Mouse (Mus musculus) activated CD4-positive, CD25-positive, alpha-beta regulatory T cell, adult 4 months (primary cell): ENCODE data around the gene Mpped1. TPM values are rescaled to one million over a fixed set of nuclear protein-coding genes. Genes with fewer than 3 reads are reported as not detected.

Experiments used
- ATAC-seq: one replicate; pipeline ENCODE4 v1.8.0; 2017
- polyA plus RNA-seq, 2 experiments: library from polyadenylated mRNA; unstranded; fragments of 100-300 nt; shearing (Covaris generic); gene quantifications; one replicate each; pipeline ENCODE4 v1.2.1; 2017

Gene Mpped1
- polyA plus RNA-seq, 2 experiments from 2014 or later, result not detected

- no peak for ATAC-seq
These were observed 17.7 kb downstream of the Mpped1 start for GRCm38 (mm10) chr15:83796924-83797323.

- ATAC-seq, result no peak
These were observed 19.7 kb downstream of the Mpped1 start for GRCm38 (mm10) chr15:83798964-83799363.

DNA sequence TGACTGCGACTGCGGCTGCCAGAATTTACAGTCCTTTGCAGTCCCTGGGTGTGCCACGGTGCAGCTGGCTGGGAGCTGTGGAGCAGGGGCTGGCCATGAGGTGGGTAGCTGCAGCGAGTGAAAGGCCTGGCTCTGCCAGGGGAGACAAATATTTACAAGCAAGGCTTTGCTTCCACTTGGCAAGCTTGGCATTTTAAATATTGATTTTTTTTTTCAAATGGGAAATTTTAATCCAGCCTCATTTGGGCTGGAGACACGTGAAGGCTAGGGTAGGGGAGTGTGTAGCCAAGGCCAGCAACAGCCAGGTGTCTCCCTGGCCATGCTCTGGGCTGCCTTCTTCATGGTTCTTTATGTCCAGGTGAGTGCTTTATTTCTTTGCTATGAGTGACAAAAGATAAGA is 21.7 kb downstream of the Mpped1 start:
- no peak for ATAC-seq

DNA sequence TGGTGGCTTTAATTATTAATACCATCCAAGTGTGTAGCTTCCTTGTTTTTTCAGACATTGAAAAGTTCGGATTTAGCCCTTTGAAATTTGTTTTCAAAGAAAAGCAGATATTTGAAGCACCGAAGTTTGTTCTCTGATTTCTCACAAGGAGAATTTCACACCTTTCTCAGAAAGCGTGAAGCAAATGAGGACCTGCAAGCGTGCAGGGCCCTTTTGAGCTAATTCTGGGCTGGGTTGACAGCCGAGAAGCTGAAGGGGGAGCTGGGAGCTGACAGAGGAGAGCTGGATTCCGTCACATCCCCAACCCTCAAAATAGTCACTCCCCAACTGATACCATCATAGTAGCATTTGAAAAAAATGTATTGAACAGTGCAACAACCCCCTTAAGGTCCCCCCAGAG is 34.8 kb downstream of the Mpped1 start:
- no peak for ATAC-seq

DNA sequence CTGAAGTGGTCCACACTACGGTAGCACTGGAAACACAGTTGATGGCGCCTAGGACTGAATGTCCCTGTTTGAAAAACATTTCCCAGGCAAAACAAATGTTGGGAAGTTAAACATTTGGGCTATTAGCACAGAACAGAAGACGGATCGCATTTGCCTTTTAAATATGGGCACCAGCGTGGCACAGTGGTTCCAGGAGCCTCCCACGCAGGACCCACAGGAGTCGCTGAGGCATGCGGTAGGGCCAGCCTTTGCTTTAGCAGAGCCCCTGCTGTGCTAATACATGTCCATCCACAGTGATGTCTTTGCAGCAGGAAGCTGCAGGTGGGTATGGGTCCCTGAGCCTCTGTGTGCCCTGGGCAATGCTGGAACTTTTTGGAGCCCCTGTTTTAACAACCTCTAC is 48.7 kb downstream of the Mpped1 start:
- no peak for ATAC-seq

DNA sequence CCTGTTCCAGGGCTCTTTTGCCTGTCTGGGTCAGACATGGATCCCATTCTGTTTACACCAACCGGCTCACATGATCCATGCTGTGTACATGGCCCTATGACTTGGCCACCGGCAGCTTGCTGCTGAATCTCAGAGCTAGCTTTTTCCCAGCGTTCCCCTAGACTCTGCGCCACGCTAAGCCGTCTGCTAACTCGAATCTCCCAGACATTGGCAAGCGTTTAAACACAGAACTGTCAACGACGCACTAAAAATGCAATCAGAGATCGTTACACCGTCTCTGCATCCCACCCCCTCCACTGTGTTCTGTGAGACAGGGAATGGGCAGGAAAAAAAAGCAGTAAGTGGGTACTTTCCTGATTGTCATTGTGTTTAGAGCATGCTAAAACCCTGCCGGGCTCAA is 50.0 kb downstream of the Mpped1 start:
- ATAC-seq, result no peak

GRCm38 (mm10) chr15:83832265-83832664 is 53.0 kb downstream of the Mpped1 start:
- ATAC-seq, result no peak

DNA sequence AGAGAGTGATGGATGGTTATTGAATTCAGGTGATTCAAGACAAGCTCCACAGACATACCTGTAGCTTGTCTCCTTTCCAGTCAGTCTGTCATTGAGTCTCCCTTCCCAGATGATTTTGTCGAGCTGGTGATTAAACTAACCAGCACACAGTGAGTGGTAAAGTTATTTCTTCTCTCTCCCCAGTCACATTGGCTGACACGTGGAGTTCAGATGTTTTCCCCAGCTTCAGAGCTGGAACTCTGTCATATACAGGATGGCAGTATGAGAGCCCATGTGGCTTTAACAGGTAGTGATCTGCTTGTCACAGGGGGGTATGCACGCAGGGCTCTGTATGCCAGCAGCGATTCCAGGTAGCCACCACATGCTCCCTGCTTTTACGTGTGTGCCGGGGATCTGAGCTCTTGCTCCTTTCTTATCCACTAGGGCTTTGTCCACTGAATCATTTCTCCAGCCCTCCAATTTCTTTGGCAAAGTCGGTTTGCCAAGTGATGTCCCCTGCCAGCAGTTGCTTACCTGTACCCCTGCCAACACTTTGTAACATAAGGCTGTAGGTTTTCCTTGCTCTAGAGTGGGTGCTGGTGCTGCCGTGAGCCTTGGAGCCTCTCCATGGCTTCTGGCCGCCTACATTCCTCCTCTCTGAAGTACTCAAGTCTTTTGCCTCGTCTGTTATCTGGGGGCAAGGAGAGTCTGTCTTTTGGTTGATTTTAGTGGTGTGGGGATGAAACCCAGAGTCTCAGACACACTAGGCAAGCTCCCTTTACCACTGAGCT is 61.9 kb downstream of the Mpped1 start:
- ATAC-seq, result no peak

- ATAC-seq, result no peak
These were observed 63.2 kb downstream of the Mpped1 start for GRCm38 (mm10) chr15:83842419-83842818.

DNA sequence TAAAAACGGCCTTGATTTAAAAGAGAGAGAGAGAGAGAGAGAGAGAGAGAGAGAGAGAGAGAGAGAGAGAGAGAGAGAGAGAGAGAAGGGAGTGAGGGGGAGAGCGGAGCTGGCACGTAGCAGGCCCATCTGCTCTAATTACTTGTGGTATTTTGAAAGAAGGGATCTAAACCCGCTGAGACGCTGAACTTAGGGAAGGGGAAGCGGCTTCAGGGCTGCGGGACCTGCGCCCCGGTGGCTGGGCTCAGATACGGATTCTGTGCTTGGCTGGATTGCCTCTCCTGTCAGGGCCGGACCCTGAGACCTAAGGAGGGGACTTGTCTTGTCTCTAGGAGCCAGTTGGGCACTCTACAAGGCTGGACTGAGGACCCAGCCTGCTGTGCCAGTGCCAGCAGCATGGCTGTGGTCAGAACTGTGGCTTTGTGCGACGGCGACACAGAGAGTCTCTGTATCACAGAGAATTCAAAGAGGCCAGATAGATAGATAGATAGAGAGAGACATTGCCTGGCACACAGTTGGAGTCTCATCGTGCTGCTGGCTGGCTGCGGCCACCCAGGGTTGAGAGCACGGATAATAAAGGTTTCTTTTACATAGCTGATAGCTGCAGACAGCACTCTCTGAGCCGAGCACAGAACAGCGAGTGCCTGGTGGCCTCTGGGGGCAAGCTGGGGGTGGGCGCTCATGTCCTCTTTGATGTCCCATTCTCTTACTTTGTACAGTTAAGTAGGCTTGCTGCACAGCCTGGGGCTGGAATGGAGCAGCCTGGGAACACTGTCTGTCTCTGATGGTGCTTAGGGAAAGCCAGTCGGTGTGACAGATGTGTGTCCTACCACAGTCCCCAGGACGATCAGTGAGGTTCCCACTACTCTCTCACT is 63.9 kb downstream of the Mpped1 start:
- no peak for ATAC-seq

DNA sequence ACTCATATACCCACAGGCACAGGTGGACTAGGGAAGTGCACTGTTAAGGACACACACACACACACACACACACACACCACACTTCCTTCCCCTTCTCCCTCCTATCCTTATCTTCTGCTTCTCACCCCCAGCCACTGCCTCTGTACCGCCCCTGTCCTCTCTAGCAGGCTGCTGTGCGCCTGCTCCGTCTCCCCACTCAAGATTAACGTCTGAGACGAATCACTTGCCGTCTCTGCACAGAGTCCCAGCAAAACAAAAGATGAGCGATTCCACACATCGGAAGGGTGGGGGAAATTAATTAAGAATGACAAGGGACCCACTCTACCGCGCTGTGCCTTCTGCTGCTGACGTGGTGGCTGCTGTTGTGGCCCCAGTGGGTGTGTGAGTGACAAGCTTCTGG is 66.5 kb downstream of the Mpped1 start:
- no peak for ATAC-seq

DNA sequence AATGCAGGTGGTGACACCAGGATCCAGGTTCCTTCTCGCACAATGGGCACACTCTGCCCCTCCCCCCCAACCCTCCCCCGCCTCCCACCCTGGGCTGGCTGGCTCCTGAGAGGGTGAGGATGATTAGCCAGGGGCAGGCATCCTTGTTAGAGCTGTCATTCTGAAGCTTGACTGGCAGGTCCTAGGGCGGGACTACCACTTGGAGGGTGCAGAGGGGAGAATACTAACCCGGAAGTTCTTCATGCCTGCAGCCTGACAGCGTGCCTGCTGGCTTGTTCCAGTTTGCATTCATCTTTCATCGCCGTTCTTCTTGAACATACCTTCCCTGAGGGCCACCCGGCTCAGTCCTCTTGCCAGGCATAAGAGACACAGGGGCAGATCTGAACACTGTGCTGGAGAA is 67.3 kb downstream of the Mpped1 start:
- ATAC-seq, result no peak

- ATAC-seq, result no peak
These were observed 68.2 kb downstream of the Mpped1 start for GRCm38 (mm10) chr15:83847512-83847911.

DNA sequence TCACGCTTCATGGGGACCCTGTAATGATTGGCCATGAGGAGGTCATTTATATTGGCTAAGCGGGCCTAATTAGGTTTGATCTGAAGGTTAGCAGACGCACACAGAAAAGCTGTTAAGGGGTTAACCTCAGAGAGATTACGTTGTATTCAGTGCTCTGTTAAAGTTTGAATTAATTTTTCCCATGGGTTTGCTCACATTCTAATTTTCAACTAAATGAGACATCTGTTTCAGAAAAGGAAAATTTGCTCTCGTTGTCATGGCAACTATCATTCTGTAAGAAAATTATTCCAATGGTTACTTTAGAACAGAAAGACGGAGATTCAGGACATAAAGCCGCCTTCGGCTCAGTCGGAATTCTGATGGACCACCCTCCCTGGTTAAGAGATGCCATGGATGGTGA is 68.9 kb downstream of the Mpped1 start:
- no peak for ATAC-seq

GRCm38 (mm10) chr15:83853400-83853811 is 74.1 kb downstream of the Mpped1 start:
- ATAC-seq, result no peak

DNA sequence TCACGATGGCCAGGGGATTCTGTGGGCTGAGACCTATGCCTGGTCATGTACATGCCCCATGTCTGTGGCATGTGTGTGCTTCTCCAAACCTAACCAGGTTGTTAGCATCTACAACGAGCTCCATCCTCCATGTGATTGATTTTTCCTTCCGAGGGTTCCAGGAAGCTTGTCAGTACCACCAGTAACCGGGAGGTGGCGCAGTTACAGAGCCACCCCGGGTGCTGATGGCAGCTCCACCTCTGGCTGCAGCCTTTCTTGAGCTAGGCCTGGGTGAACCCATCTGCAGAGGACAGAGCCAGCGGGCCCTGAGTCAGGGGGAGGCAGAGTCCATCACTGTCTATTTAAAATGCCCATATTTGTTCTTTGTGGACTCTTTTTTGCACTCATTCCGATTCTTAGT is 77.9 kb downstream of the Mpped1 start:
- no peak for ATAC-seq

DNA sequence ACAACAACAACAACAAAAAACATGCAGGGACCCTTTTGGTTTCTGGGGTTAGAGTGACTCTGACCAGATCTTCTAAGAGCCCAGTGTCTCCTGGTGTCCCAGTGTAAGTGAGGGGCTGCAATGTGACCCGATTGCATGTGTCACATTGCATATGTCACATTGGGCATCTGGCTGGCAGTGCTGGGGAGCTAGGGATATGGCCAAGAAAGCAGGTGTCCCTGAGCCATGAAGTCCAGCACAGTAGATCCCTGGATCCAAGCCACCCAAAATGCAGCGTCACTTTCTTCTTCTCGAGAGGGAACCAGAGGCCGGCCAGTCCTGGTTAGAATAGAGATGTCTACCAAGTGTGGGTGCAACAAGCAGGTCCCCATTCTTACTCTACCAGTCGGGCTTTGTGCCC is 86.4 kb downstream of the Mpped1 start:
- ATAC-seq, result no peak

- ATAC-seq, result no peak
These were observed 91.7 kb downstream of the Mpped1 start for GRCm38 (mm10) chr15:83870936-83871335.

DNA sequence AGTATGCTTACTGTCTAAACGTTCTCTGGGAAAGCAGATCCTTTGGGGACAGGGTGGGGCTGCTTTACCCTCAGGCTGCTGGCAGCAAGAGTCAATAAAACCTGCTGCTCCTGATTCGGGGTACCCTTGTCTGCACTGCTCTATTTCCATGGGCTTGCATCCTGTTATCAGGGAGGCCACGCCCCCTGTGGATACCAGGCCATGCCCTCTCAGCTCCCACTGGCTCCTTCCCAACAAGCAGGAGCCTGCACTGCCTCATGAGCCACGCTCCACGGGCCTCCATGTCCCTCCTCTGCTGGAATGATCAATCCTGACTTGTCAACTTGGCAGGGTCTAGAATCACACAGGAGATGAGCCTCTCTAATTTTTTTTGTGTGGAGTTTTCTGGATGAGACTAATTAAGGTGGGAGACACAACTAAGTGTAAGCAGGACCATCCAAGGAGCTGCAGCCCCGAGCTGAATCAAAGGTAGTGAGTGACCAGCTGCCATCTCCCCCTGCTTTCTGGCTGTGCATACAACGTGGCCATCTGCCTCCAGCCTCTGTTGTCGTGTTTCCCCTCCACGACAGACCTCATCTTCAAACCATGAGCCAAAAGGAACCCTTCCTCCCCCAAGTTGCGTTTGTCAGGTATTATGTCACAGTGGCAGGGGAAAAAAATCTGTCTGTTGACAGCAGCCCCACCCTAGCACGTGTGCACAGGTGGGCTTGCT is 98.0 kb downstream of the Mpped1 start:
- no peak for ATAC-seq

DNA sequence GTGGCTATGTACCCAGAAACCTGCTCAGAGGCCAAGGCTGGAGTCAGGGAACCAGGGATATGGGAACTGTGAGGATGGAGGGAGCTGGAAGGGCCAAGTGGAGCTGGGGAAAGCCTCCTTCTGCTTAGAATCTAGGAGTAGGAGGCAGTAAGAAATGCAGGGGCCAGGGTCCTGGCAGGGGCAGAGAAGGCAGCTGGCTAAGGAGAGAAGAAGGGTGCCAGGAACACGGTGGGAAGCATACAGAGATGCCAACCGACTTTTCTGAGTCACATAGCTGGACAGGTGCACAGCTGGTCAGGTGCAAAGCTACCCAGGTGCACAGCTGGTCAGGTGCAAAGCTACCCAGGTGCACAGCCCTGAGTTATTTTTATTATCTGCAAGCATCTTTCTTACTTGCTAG is 98.6 kb downstream of the Mpped1 start:
- no peak for ATAC-seq

- no peak for ATAC-seq
These were observed 100.6 kb downstream of the Mpped1 start for GRCm38 (mm10) chr15:83879845-83880244.

DNA sequence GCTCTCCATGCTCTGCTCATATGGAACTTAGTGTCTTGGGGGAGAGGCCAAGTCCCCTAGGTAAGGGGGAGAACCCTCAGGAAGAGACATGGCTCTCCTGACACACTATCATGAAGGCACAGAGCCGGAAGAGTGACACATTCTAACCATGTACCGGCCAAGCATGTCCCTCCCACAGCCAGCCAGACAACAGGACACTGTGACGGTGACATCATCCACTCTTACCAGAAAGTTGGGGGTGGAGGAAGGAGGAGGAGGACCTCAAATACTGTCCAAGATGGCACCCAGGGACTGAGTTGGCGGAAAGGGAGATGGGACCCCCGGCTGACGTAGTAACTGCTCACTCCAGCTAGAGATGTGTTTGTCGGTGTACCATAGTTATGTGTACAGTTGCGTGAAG is 104.6 kb downstream of the Mpped1 start:
- no peak for ATAC-seq

- ATAC-seq, result no peak
These were observed 105.0 kb downstream of the Mpped1 start for GRCm38 (mm10) chr15:83884291-83884690.
